Mouse (Mus musculus): ENCODE measurements around the gene Prkci. TPM values are rescaled to one million over a fixed set of nuclear protein-coding genes. Genes with fewer than 3 reads are reported as not detected.

Prkci gene
- polyA plus RNA-seq, 1 experiment from 2014 or later: 43.1 TPM

- 3% methylated on average over 30 of the region's 30 CpGs for WGBS
- H3K27ac ChIP-seq (replicated peaks; ENCODE audit: low read depth, low read length): peak overlapping the region; percentile 58; the same call in 1 of the 2 replicates
- no peaks in the 10 kb centered on the region for H3K4me1 ChIP-seq (ENCODE audit: control insufficient read depth, insufficient read depth, low read length)
- H3K36me3 ChIP-seq (ENCODE audit: control insufficient read depth, insufficient read depth, low read length): no peaks in the 10 kb centered on the region
- peak overlapping the region; percentile 52 for H3K4me2 ChIP-seq (ENCODE audit: low read depth, severe bottlenecking)
- no peaks in the 10 kb centered on the region for H3K27me3 ChIP-seq (ENCODE audit: control insufficient read depth, insufficient read depth, low read length)
- peak overlapping the region; percentile 32 for H3K4me3 ChIP-seq (ENCODE audit: low read depth, low read length)
- DNase-seq (ENCODE audit: low spot score): peak; percentile 82
- peak; percentile 93 for ATAC-seq (ENCODE audit: insufficient number of reproducible peaks, low FRiP score, low TSS enrichment, low read depth)
- peak overlapping the region; percentile 58 for H3K9ac ChIP-seq (ENCODE audit: low read length)
- no peaks in the 10 kb centered on the region for H3K9me3 ChIP-seq (ENCODE audit: control insufficient read depth, low read length)
Measured at GRCm38 (mm10) chr3:31056651-31057627, 61.4 kb downstream of the Prkci start.

- WGBS: 84% methylated on average over 8 of the region's 8 CpGs
Measured at GRCm38 (mm10) chr3:31060745-31061102, 65.2 kb downstream of the Prkci start.

GRCm38 (mm10) chr3:31061103-31061785 is 65.7 kb downstream of the Prkci start:
- Histone ChIP-seq H3K4me2 (ENCODE audit: low read depth, severe bottlenecking) (no peak overlapping the region), H3K9me3 (ENCODE audit: control insufficient read depth, low read length) (no peaks in the 10 kb centered on the region), H3K4me3 (ENCODE audit: low read depth, low read length) (no peak overlapping the region), H3K4me1 (ENCODE audit: control insufficient read depth, insufficient read depth, low read length) (no peaks in the 10 kb centered on the region), H3K36me3 (ENCODE audit: control insufficient read depth, insufficient read depth, low read length) (no peaks in the 10 kb centered on the region), H3K9ac (ENCODE audit: low read length) (no peak overlapping the region), H3K27ac (replicated peaks; ENCODE audit: low read depth, low read length) (no peak overlapping the region), H3K27me3 (ENCODE audit: control insufficient read depth, insufficient read depth, low read length) (no peaks in the 10 kb centered on the region)
- ATAC-seq (ENCODE audit: insufficient number of reproducible peaks, low FRiP score, low TSS enrichment, low read depth) (no peak), DNase-seq (ENCODE audit: low spot score) (no peak)
- 78% methylated on average over 20 of the region's 20 CpGs for WGBS

More at GRCm38 (mm10) chr3:31060745-31061102, 65.2 kb downstream of the Prkci start:
- H3K4me3 ChIP-seq (ENCODE audit: low read depth, low read length): no peak overlapping the region
- DNase-seq (ENCODE audit: low spot score): no peak
- no peak overlapping the region for H3K9ac ChIP-seq (ENCODE audit: low read length)
- no peak for ATAC-seq (ENCODE audit: insufficient number of reproducible peaks, low FRiP score, low TSS enrichment, low read depth)
- no peaks in the 10 kb centered on the region for H3K9me3 ChIP-seq (ENCODE audit: control insufficient read depth, low read length)
- no peaks in the 10 kb centered on the region for H3K4me1 ChIP-seq (ENCODE audit: control insufficient read depth, insufficient read depth, low read length)
- H3K27ac ChIP-seq (replicated peaks; ENCODE audit: low read depth, low read length): no peak overlapping the region
- H3K36me3 ChIP-seq (ENCODE audit: control insufficient read depth, insufficient read depth, low read length): no peaks in the 10 kb centered on the region
- H3K4me2 ChIP-seq (ENCODE audit: low read depth, severe bottlenecking): no peak overlapping the region
- no peaks in the 10 kb centered on the region for H3K27me3 ChIP-seq (ENCODE audit: control insufficient read depth, insufficient read depth, low read length)

GRCm38 (mm10) chr3:31061786-31062120 is 66.2 kb downstream of the Prkci start:
- Histone ChIP-seq H3K4me2 (ENCODE audit: low read depth, severe bottlenecking) (no peak overlapping the region), H3K9me3 (ENCODE audit: control insufficient read depth, low read length) (no peaks in the 10 kb centered on the region), H3K36me3 (ENCODE audit: control insufficient read depth, insufficient read depth, low read length) (no peaks in the 10 kb centered on the region), H3K9ac (ENCODE audit: low read length) (no peak overlapping the region), H3K27ac (replicated peaks; ENCODE audit: low read depth, low read length) (no peak overlapping the region), H3K27me3 (ENCODE audit: control insufficient read depth, insufficient read depth, low read length) (no peaks in the 10 kb centered on the region), H3K4me3 (ENCODE audit: low read depth, low read length) (no peak overlapping the region), H3K4me1 (ENCODE audit: control insufficient read depth, insufficient read depth, low read length) (no peaks in the 10 kb centered on the region)
- ATAC-seq (ENCODE audit: insufficient number of reproducible peaks, low FRiP score, low TSS enrichment, low read depth) (no peak), DNase-seq (ENCODE audit: low spot score) (no peak)
- 80% methylated on average over 4 of the region's 4 CpGs for WGBS

- no peak for ATAC-seq (ENCODE audit: insufficient number of reproducible peaks, low FRiP score, low TSS enrichment, low read depth)
- H3K36me3 ChIP-seq (ENCODE audit: control insufficient read depth, insufficient read depth, low read length): no peaks in the 10 kb centered on the region
- H3K4me3 ChIP-seq (ENCODE audit: low read depth, low read length): no peak overlapping the region
- H3K9me3 ChIP-seq (ENCODE audit: control insufficient read depth, low read length): no peaks in the 10 kb centered on the region
- no peak overlapping the region for H3K4me2 ChIP-seq (ENCODE audit: low read depth, severe bottlenecking)
- H3K9ac ChIP-seq (ENCODE audit: low read length): no peak overlapping the region
- no peaks in the 10 kb centered on the region for H3K27me3 ChIP-seq (ENCODE audit: control insufficient read depth, insufficient read depth, low read length)
- DNase-seq (ENCODE audit: low spot score): no peak
- H3K27ac ChIP-seq (replicated peaks; ENCODE audit: low read depth, low read length): no peak overlapping the region
- H3K4me1 ChIP-seq (ENCODE audit: control insufficient read depth, insufficient read depth, low read length): no peaks in the 10 kb centered on the region
- WGBS: 91% methylated on average over 7 of the region's 7 CpGs
Measured at GRCm38 (mm10) chr3:31062325-31062724, 66.8 kb downstream of the Prkci start.

GRCm38 (mm10) chr3:31068482-31068881 is 72.9 kb downstream of the Prkci start:
- Histone ChIP-seq H3K4me1 (ENCODE audit: control insufficient read depth, insufficient read depth, low read length) (no peaks in the 10 kb centered on the region), H3K9me3 (ENCODE audit: control insufficient read depth, low read length) (no peaks in the 10 kb centered on the region), H3K4me2 (ENCODE audit: low read depth, severe bottlenecking) (no peak overlapping the region), H3K4me3 (ENCODE audit: low read depth, low read length) (no peak overlapping the region), H3K27ac (replicated peaks; ENCODE audit: low read depth, low read length) (no peak overlapping the region), H3K36me3 (ENCODE audit: control insufficient read depth, insufficient read depth, low read length) (no peaks in the 10 kb centered on the region), H3K9ac (ENCODE audit: low read length) (no peak overlapping the region), H3K27me3 (ENCODE audit: control insufficient read depth, insufficient read depth, low read length) (no peaks in the 10 kb centered on the region)
- DNase-seq (ENCODE audit: low spot score): no peak
- ATAC-seq (ENCODE audit: insufficient number of reproducible peaks, low FRiP score, low TSS enrichment, low read depth): no peak
- 88% methylated on average over 7 of the region's 7 CpGs for WGBS

GRCm38 (mm10) chr3:31071804-31072203 is 76.3 kb downstream of the Prkci start:
- no peak overlapping the region for H3K9ac ChIP-seq (ENCODE audit: low read length)
- no peaks in the 10 kb centered on the region for H3K36me3 ChIP-seq (ENCODE audit: control insufficient read depth, insufficient read depth, low read length)
- H3K27me3 ChIP-seq (ENCODE audit: control insufficient read depth, insufficient read depth, low read length): no peaks in the 10 kb centered on the region
- no peak for ATAC-seq (ENCODE audit: insufficient number of reproducible peaks, low FRiP score, low TSS enrichment, low read depth)
- no peak overlapping the region for H3K27ac ChIP-seq (replicated peaks; ENCODE audit: low read depth, low read length)
- H3K4me3 ChIP-seq (ENCODE audit: low read depth, low read length): no peak overlapping the region
- H3K4me2 ChIP-seq (ENCODE audit: low read depth, severe bottlenecking): no peak overlapping the region
- no peak for DNase-seq (ENCODE audit: low spot score)
- no peaks in the 10 kb centered on the region for H3K4me1 ChIP-seq (ENCODE audit: control insufficient read depth, insufficient read depth, low read length)
- no peaks in the 10 kb centered on the region for H3K9me3 ChIP-seq (ENCODE audit: control insufficient read depth, low read length)
- WGBS: 87% methylated on average over 14 of the region's 14 CpGs

- Histone ChIP-seq H3K27ac (replicated peaks; ENCODE audit: low read depth, low read length) (no peak overlapping the region), H3K4me1 (ENCODE audit: control insufficient read depth, insufficient read depth, low read length) (no peaks in the 10 kb centered on the region), H3K36me3 (ENCODE audit: control insufficient read depth, insufficient read depth, low read length) (no peaks in the 10 kb centered on the region), H3K4me3 (ENCODE audit: low read depth, low read length) (no peak overlapping the region), H3K9me3 (ENCODE audit: control insufficient read depth, low read length) (no peaks in the 10 kb centered on the region), H3K27me3 (ENCODE audit: control insufficient read depth, insufficient read depth, low read length) (no peaks in the 10 kb centered on the region), H3K4me2 (ENCODE audit: low read depth, severe bottlenecking) (no peak overlapping the region), H3K9ac (ENCODE audit: low read length) (no peak overlapping the region)
- ATAC-seq (ENCODE audit: insufficient number of reproducible peaks, low FRiP score, low TSS enrichment, low read depth) (no peak), DNase-seq (ENCODE audit: low spot score) (no peak)
- 73% methylated on average over 11 of the region's 11 CpGs for WGBS
Measured at GRCm38 (mm10) chr3:31075808-31076207, 80.3 kb downstream of the Prkci start.
